Mouse (Mus musculus) embryo, embryonic 9.5 days (tissue): Measurements from ENCODE around the gene Zfr.
"Not testable (repeated sequence)": the region's sequence is repeated elsewhere in the genome, so short reads cannot be mapped to it uniquely, and the experiment has no call there.

Source experiments
- DNase-seq: peaks from one replicate; pipeline ENCODE4 v3.0.0-alpha.2; 2017; ENCODE audit errors: extremely low spot score

The Zfr gene

GRCm38 (mm10) chr15:12106430-12106829, 11.2 kb upstream of the Zfr start:
- no peak for DNase-seq

DNA sequence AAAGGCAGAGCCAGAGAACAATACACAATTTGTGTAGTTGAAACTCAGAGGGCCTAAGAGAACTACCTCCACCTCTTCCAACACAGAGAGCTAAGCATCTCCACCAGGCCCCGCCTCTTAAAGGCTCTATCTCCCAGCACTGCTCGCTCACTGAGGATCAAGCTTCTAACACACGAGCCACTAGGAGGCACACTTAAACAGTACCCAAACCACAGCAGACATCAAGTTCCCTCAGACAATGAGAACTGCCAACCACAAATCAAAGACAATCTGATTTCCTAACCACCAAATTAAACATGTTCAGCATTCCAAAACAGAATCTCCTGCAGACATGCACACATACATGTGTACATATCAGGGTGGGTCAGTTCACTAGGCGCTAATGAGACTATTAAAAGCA, 9.4 kb upstream of the Zfr start:
- no peak for DNase-seq

GRCm38 (mm10) chr15:12108922-12109321, 8.7 kb upstream of the Zfr start:
- not testable (repeated sequence) for DNase-seq

DNA sequence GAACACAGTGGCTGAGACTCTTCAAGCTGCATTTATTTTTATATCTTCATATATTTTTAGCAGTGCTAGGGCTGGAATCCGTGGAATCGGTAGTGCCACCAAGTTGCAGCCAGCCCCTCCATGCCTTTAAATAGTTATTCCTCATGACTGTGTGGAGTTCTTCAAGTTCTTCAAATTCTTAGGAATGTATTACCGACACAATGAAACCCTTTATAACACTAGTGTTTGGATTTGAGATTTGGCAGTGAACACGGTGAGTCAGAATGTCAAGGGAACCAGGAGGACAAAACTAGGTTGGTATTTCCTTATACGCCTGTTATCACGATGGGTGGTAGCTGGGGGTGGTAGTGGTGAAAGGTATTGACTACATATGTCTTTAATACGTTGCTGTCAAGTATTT, 6.4 kb upstream of the Zfr start:
- no peak for DNase-seq

GRCm38 (mm10) chr15:12113411-12113810, 4.2 kb upstream of the Zfr start:
- no peak for DNase-seq

- no peak for DNase-seq
Observed at GRCm38 (mm10) chr15:12114546-12114945, 3.1 kb upstream of the Zfr start.

DNA sequence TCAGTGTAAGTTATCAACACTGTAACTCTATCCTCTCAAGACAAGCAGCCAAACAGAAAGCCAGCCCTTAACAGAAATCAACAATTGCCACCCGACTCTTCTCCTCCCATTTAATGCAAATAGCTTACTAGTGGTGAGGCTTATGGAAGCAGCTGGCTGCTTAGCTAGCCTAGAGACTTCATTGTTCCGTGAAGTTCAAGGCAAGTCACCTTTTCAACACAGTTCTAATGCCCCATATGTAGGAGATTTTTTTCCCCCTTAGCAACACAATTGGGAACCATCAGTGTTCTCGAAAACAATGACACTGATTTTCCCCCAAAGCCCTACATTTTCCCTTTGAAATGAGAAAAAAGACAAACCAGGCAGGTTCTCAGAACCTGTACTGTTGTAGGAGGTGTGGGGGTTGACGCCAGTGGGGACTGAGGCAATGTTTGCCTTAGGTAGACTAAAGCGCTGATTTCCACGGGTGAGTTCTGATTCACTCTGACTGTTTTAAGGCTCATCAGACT, 1.9 kb upstream of the Zfr start:
- no peak for DNase-seq

- no peak for DNase-seq
Observed at GRCm38 (mm10) chr15:12118093-12118431, 431 bp downstream of the Zfr start.

GRCm38 (mm10) chr15:12118432-12119128, 949 bp downstream of the Zfr start:
- DNase-seq: peak; percentile 69

DNA sequence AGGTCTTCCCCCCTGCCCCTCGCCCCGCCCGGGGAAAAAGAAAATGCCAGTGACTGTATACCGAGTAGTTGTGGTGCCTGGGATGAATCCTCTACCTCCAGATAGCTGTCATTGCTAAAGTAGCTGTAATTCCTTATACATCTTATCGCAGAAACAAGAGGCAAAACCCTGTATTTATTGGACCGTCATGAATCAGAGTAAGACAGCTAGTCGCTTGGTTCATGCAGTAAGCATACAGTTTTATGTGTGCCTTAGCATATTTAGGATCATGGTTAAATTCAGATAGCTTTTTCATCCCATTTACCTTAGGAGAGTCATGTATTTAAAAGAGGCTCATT, 1.5 kb downstream of the Zfr start:
- DNase-seq: no peak

DNA sequence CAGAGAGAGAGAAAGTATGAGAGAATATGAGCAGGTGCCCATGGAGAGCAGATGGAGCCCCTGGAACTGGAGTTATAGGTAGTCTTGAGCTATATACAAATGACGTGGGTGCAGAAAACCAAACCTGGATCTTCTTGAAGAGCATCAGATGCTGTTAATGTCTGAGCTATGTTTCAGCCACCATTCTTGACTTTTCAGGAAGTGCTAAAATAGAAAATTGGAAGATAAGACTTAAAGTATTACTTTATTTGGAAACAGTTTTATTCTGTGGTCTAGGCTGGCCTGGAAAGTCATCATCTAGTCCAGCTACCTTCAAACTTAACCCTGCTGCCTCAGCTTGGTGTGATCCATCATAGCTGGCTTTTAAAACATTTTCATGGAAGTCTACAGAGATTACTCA, 7.3 kb downstream of the Zfr start:
- no peak for DNase-seq

DNA sequence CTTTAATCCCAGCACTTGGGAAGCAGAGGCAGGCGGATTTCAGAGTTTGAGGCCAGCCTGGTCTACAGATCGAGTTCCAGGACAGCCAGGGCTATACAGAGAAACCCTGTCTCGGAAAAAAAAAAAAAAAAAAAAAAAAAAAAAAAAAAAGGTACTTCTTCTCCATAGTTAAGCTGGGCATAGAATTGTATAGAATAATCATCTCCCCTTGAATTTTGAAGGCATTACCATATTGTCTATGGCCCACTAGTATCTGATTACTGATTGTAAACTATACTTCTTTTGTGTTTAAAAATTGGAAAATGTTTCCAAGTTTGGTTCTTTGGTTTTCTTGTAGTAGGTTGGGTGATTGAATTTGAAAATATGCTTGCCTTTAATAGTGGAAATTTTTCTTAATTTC, 13.2 kb downstream of the Zfr start:
- DNase-seq: not testable (repeated sequence)

DNA sequence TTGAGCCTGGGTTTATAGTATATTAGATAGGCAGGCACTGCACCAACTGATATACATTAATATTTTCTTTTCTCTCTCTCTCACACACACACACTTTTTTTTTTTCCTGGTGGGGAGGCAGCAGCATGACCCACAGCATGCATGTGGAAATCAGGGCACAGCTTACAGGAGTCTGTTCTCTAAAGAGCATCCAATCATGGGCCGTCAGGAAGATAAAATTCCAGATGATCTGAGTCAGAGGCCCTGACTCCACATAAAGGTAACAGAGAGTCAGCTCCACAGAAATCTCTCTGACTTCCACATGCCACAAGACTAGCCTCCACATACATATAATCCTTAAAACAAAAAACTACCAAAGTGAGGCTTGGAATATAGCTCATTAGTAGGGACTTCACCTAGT, 16.9 kb downstream of the Zfr start:
- no peak for DNase-seq

DNA sequence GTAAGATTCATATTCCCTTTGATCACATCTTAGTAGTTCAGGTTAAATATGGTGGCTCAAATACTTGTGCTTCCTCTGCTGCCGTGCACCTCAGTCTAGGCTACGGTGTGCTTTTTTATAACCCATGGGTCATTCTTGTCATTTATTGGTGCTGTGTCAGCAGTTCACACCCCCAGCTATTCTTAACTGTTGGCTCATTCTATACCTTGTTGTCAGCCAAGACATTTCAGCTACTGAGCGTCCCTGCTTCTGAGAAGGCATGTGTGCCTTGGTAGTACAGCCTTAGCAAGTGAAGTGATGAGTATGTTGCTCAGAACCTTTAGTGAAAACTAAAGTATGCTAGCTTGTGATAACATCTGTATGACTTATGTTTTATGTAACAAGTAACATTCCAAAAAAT, 17.7 kb downstream of the Zfr start:
- no peak for DNase-seq

DNA sequence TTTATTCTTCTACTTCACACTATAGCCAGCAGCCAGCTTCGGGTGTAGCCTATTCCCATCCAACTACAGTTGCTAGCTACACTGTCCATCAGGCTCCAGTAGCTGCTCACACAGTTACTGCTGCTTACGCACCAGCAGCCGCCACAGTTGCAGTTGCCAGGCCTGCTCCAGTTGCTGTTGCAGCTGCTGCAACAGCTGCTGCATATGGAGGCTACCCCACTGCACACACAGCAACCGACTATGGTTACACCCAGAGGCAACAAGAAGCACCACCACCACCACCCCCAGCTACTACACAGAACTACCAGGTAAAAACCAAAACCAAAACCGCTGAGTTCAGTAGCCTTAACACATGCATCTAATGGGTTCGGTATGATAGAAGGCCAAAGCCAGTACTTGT, 18.7 kb downstream of the Zfr start:
- DNase-seq: no peak

- no peak for DNase-seq
Observed at GRCm38 (mm10) chr15:12140985-12141729, 23.5 kb downstream of the Zfr start.

- no peak for DNase-seq
Observed at GRCm38 (mm10) chr15:12147423-12147822, 29.8 kb downstream of the Zfr start.

DNA sequence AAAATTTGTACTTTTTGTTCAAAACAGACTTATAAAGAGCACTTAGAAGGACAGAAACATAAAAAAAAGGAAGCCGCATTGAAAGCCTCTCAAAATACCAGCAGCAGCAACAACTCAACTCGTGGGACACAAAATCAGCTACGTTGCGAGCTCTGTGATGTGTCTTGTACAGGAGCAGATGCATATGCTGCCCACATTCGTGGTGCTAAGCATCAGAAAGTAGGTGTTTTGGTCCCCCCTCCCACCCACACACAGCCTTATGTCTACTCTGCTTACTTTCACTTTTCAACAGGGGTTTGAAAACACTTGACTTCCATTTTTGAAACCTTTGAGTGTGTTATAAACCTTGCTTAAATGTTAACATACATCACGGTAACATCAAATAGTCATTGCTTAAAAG, 31.9 kb downstream of the Zfr start:
- no peak for DNase-seq

- DNase-seq: no peak
Observed at GRCm38 (mm10) chr15:12153747-12154146, 36.1 kb downstream of the Zfr start.

DNA sequence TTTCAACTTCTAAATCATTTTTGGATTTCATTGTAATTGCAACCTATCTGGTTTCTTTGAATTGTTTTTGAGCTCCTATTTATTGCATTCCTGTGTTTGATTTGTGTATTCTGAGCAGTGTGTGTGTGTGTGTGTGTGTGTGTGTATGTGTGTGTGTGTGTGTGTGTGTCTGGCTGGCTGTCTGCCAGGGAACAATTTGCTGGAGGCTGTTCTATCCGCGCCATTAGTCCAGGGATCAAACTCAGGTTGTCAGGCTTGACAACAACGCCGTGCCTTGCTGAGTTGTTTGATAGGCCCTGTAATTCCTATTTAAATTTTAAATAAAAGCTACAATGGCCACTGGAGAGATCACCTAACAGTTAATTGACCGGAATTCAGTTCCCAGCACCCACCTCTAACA, 60.5 kb downstream of the Zfr start:
- DNase-seq: no peak

DNA sequence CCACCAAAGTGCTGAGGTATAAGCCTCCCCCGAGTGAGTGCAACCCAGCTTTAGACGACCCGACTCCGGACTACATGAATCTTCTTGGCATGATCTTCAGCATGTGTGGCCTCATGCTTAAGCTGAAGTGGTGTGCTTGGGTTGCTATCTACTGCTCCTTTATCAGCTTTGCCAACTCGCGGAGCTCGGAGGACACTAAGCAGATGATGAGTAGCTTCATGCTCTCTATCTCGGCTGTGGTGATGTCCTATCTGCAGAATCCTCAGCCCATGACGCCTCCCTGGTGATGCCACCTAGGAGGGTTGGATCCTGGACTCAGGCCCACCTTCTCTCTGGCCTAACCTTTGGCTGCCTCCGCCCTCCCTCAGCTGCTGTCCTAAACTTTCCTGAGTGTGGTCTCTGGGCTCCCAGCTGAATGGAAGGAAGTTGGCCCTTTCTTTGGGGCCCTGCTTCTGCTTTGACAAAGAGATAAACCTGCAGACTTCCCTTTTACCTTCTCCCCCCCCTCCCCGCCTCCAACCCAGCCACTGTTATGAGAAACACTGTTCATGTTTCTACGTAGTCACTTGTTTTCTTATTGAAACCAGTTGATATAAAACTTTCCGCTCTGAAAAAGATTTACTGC, 63.7 kb downstream of the Zfr start:
- DNase-seq: not testable (repeated sequence)

DNA sequence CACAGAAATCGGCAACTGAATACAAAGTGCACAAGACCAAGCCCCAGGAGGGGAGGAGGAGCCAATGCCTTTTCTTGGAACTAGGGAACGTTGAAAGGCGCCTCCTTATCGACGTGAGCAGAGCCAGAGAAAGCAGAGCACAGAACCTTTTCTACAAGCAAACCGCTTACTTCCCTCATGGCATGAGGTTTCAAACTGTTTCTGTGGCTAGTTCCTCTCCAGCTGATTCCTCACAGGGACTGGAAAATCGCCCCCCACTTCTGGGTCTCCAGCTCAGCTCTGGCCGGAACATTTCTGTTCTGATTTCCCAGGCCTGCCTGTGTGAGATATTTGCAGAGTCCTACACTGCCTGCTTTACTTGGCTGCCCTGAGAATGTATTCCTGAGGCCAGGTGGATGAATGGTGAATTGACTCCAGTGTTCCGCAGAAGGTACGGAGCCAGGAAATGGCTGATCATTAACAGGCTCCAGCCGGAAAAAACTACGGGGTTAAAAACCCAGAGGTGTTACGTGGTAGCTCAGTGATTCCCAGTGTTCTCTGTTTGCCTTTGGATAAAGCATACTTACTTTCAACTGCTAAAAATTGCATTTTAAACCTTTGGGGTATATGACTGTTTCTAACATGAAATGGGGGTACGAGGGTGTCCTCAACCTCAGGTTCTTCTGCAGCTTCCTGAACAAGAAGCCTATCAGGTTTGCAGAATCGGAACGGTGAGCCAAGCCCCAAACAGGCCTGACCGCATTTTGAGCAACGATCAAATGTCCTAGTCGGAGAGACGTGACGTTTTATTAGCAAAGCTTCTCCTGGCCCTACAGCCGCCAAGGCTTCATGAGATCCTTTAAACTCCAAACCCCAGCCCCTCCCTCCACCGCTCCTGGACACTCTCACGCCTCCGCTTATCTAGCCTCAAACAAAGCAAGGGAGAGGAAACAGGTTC, 76.5 kb downstream of the Zfr start:
- no peak for DNase-seq
